Mouse (Mus musculus): Measurements from ENCODE around the gene Atg9a.

GRCm38 (mm10) chr1:75214442-75214841 is 22.4 kb upstream of the Atg9a start:
- TF ChIP-seq CTCF (IDR thresholded peaks at IDR 0.05; ENCODE audit: low read depth) (no peak), EP300 (IDR thresholded peaks at IDR 0.05; ENCODE audit: low read depth) (no peak)

Measured in liver, embryonic 14.5 days (tissue).